Mouse (Mus musculus): Measurements from ENCODE around the gene Gm21317.
"Not testable (repeated sequence)": the region's sequence is repeated elsewhere in the genome, so short reads cannot be mapped to it uniquely, and the experiment has no call there.

The Gm21317 gene

DNA sequence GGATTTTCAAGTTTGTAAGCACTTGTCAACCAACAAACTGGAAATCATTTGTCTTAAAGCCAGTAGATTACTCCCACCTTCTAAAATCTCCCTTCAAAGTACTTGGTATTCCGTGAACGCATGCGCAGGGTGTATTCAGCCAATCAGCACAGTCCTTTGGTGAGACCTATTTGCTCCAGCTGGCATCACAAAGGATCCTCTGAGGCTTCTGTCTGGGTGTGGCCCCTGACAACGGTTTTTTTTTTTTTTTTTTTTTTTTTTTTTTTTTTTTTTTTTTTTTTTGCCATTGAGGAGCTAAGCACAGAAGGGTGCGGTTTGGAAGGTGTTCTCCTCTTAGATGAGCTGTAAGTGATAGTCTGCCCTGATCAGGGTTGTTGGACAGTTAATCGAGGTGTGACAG is at the start of gene Gm21317:
Gene Gm21317, plus strand, starts transcription at position 301 of the 400 bp plus-strand sequence.
- not testable (repeated sequence) for DNase-seq
